Mouse (Mus musculus): ENCODE data around the gene Ssh1.

DNA sequence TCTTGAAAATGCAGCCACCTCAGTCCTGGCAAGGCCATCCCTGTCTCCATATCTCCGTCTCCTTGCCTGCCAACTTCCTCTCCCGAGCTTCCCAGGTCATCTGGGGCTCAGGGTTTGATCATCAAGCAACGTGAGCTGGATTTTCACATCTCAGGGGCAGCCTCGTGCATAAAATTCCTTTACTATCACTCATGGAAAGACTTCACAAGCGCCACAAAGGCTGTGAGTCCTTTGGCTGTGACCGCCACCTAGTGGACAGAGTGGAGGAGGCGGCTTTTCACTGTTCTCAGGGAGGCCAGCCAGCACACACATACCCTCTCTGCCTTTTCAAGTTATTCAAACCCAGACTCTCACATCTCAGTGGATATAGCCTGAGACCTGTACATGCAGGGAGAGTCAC, 39.3 kb downstream of the Ssh1 start:
- TF ChIP-seq GATA1 (IDR thresholded peaks at IDR 0.05; ENCODE audit: low read length) (no peak), TAL1 (IDR thresholded peaks at IDR 0.05; ENCODE audit: low read length) (no peak)
